In the genomic region with DNA sequence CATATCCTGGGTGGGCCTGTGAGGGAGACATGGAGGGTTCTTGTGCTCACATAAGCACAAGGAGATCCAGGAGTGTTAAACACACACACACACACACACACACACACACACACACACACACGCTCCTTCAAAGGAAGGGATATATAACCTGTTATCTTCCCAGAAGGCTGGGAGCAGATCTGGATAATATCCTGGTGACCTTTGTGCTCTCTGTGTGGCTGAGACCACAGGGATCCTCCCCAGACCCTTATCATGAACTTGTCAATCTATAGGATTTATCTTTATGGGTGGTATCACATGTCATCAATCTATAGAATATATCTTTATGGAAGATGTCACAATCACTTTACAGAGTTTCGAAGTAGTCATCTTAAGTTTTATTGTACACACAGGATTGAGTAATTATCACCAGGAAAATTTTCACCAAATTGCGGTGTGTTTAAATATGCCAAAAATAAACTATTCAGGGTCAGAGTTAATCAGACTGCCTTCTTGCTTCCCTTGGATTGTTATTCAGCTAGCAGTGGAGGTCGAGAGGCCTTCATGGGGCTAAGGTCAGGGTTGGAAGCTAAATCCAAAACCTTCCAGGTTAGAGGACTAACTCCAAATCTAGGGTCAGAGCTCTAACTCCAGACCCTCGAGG, we compare ENCODE assay signal across 22 mouse cellular contexts.
"Had no signal": no experiment of that assay in that cellular context is flagged by ENCODE, and none has a peak within 500 bp of the region (broad histone marks: within the 10 kb centered on the region; RNA-seq: fewer than 3 reads in every experiment).

No protein-coding gene starts in this region.

- H3K9ac ChIP-seq: liver, embryonic 14.5 days; lung, embryonic 15.5 days; midbrain, embryonic 12.5 days; neural tube, embryonic 13.5 days; neural tube, embryonic 15.5 days; stomach, embryonic 15.5 days had no signal

- H3K4me3 ChIP-seq: lung, embryonic 15.5 days; megakaryocyte, embryonic 14.5 days; midbrain, embryonic 12.5 days; myocyte; neural tube, embryonic 13.5 days; neural tube, embryonic 15.5 days; stomach, embryonic 15.5 days had no signal

- H3K36me3 ChIP-seq: midbrain, embryonic 12.5 days; neural tube, embryonic 13.5 days; neural tube, embryonic 15.5 days had no signal

- ATAC-seq: lung, postnatal 0 days; midbrain, embryonic 16.5 days had no signal

- H3K27me3 ChIP-seq: lung, embryonic 15.5 days; megakaryocyte, embryonic 14.5 days; midbrain, embryonic 12.5 days; neural tube, embryonic 13.5 days; neural tube, embryonic 15.5 days; stomach, embryonic 15.5 days had no signal

- H3K9me3 ChIP-seq: lung, embryonic 15.5 days; midbrain, embryonic 12.5 days; neural tube, embryonic 13.5 days; neural tube, embryonic 15.5 days; stomach, embryonic 15.5 days had no signal

- H3K4me2 ChIP-seq: lung, embryonic 15.5 days; midbrain, embryonic 12.5 days; neural tube, embryonic 13.5 days; neural tube, embryonic 15.5 days; stomach, embryonic 15.5 days had no signal

- H3K4me1 ChIP-seq: lung, embryonic 15.5 days; midbrain, embryonic 12.5 days; neural tube, embryonic 13.5 days; neural tube, embryonic 15.5 days; stomach, embryonic 15.5 days had no signal

- H3K27ac ChIP-seq: liver, embryonic 14.5 days; lung, embryonic 15.5 days; macrophage; midbrain, embryonic 12.5 days; neural tube, embryonic 13.5 days; neural tube, embryonic 15.5 days; stomach, embryonic 15.5 days had no signal

- DNase-seq: lung, adult 2 months; lung, postnatal 14 days; lung, postnatal 36 days; midbrain, embryonic 14.5 days; retina, postnatal 1 day; right cerebral cortex, adult 18-20 months; right cerebral cortex, postnatal 25 days; right cerebral cortex, postnatal 4 days; thymus, adult 2 months; thymus, postnatal 25 days; thymus, postnatal 4 days had no signal
